ENCODE assay signal across 10 mouse cellular contexts in the genomic region with DNA sequence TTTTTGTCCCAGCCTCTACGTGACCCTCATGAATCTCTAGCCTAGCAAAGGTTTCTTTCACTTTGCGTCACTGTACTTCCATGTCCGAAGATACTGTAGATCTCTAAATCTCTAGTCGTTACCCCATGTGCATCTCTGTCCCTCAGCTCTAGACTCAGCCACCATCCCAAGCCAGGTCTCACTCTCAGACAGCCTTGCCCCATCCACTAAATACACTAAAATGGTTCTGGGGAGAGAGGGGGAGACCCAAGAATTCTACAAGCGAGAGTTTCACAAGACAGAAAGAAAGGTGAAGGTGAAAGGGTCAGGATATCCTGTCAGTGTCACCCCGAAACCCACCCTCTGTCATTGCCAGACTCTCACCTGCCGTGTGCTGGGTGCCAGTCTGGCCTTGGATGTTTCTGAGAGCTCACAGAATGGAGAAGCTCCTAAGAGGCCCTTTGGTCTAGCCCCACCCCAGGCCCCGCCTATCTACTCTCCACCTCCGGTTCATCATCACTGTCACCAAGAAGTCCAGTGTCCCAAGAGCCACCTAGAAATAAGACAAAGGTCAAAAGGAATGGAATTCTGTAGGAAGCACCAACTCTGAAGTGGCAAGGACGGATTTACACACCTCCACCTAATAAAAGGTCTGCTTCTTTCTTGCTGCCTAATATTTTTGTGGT. TPM values are rescaled to one million over a fixed set of nuclear protein-coding genes. Genes with fewer than 3 reads are reported as not detected.
DNase-seq lines count a peak whose midpoint lies in the region; ATAC-seq and TF ChIP-seq lines count a peak whose summit lies in the region.
"Had no signal": no experiment of that assay in that cellular context is flagged by ENCODE, and none has a peak within 500 bp of the region (broad histone marks: within the 10 kb centered on the region; RNA-seq: fewer than 3 reads in every experiment).

Gene Tnfaip8l2 (minus strand): TSS at position 409 of the 665 bp plus-strand sequence.

- no peaks in the 10 kb centered on the region for H3K27me3 ChIP-seq in hindbrain, embryonic 13.5 days
- H3K27me3 ChIP-seq in hindbrain, embryonic 11.5 days (ENCODE audit: control insufficient read depth, insufficient read depth, low read length) = no peaks in the 10 kb centered on the region
- H3K27me3 ChIP-seq in lung, embryonic 14.5 days (ENCODE audit: insufficient read depth, low read length) = no peaks in the 10 kb centered on the region
- no peaks in the 10 kb centered on the region for H3K27me3 ChIP-seq in kidney, embryonic 14.5 days (ENCODE audit: control insufficient read depth, insufficient read depth, low read length)
- H3K27me3 ChIP-seq: embryonic facial prominence, embryonic 15.5 days; limb, embryonic 12.5 days had no signal

- no peak within 1 kb of the TSS for H3K27ac ChIP-seq in hindbrain, embryonic 13.5 days
- H3K27ac ChIP-seq in hindbrain, embryonic 11.5 days (ENCODE audit: low read depth, low read length) = no peak within 1 kb of the TSS
- no peak within 1 kb of the TSS for H3K27ac ChIP-seq in lung, embryonic 14.5 days (ENCODE audit: low read depth)
- H3K27ac ChIP-seq in kidney, embryonic 14.5 days (ENCODE audit: low read depth, low read length) = no peak within 1 kb of the TSS
- H3K27ac ChIP-seq: embryonic facial prominence, embryonic 15.5 days; limb, embryonic 12.5 days had no signal

- H3K9me3 ChIP-seq in hindbrain, embryonic 13.5 days = no peaks in the 10 kb centered on the region
- no peaks in the 10 kb centered on the region for H3K9me3 ChIP-seq in hindbrain, embryonic 11.5 days (ENCODE audit: control insufficient read depth, low read length)
- H3K9me3 ChIP-seq in lung, embryonic 14.5 days (ENCODE audit: low read depth, low read length) = no peaks in the 10 kb centered on the region
- no peaks in the 10 kb centered on the region for H3K9me3 ChIP-seq in kidney, embryonic 14.5 days (ENCODE audit: control insufficient read depth, low read length)
- H3K9me3 ChIP-seq: embryonic facial prominence, embryonic 15.5 days; limb, embryonic 12.5 days had no signal

- WGBS in hindbrain, embryonic 13.5 days = 84% methylated on average over 10 of the region's 10 CpGs
- 85% methylated on average over 10 of the region's 10 CpGs for WGBS in hindbrain, embryonic 11.5 days
- 80% methylated on average over 10 of the region's 10 CpGs for WGBS in lung, embryonic 14.5 days
- 82% methylated on average over 10 of the region's 10 CpGs for WGBS in kidney, embryonic 14.5 days

- TF ChIP-seq CTCF in lung, embryonic 14.5 days (IDR thresholded peaks at IDR 0.05; ENCODE audit: low read depth) = no peak

- no peaks in the 10 kb centered on the region for H3K4me1 ChIP-seq in hindbrain, embryonic 13.5 days (replicated peaks)
- H3K4me1 ChIP-seq in hindbrain, embryonic 11.5 days (replicated peaks; ENCODE audit: control insufficient read depth, insufficient read depth, low read length) = no peaks in the 10 kb centered on the region
- no peaks in the 10 kb centered on the region for H3K4me1 ChIP-seq in lung, embryonic 14.5 days (ENCODE audit: insufficient read depth)
- no peaks in the 10 kb centered on the region for H3K4me1 ChIP-seq in kidney, embryonic 14.5 days (ENCODE audit: control insufficient read depth, insufficient read depth, low read length)
- H3K4me1 ChIP-seq: embryonic facial prominence, embryonic 15.5 days; limb, embryonic 12.5 days had no signal

- 0 out of 2 replicates have a peak, but pooled peaks have one; percentile 41 for ATAC-seq in hindbrain, embryonic 13.5 days (ENCODE audit: low FRiP score)
- no peak for ATAC-seq in hindbrain, embryonic 11.5 days (ENCODE audit: low FRiP score)
- peak; percentile 81 for ATAC-seq in erythroblast, adult 5-6 weeks (replicated peaks; ENCODE audit: low FRiP score, poor library complexity, severe bottlenecking)
- ATAC-seq in lung, embryonic 14.5 days (ENCODE audit: insufficient read depth) = peak; percentile 48; the same call in 1 of the 2 replicates
- no peak for ATAC-seq in kidney, embryonic 14.5 days (ENCODE audit: low FRiP score, low TSS enrichment)

- H3K4me2 ChIP-seq in hindbrain, embryonic 13.5 days = no peak within 1 kb of the TSS
- H3K4me2 ChIP-seq in hindbrain, embryonic 11.5 days (replicated peaks; ENCODE audit: low read depth, low read length) = no peak within 1 kb of the TSS
- H3K4me2 ChIP-seq in lung, embryonic 14.5 days = no peak within 1 kb of the TSS
- no peak within 1 kb of the TSS for H3K4me2 ChIP-seq in kidney, embryonic 14.5 days (replicated peaks; ENCODE audit: low read depth, low read length)
- H3K4me2 ChIP-seq: embryonic facial prominence, embryonic 15.5 days; limb, embryonic 12.5 days had no signal

- peaks cover 29% of the 10 kb centered on the region for H3K36me3 ChIP-seq in hindbrain, embryonic 13.5 days
- H3K36me3 ChIP-seq in hindbrain, embryonic 11.5 days (ENCODE audit: control insufficient read depth, insufficient read depth, low read length) = no peaks in the 10 kb centered on the region
- peaks cover 10% of the 10 kb centered on the region; the same call in 1 of the 2 replicates for H3K36me3 ChIP-seq in lung, embryonic 14.5 days (ENCODE audit: insufficient read depth)
- H3K36me3 ChIP-seq in kidney, embryonic 14.5 days (ENCODE audit: control insufficient read depth, insufficient read depth, low read length) = no peaks in the 10 kb centered on the region; the same call in 1 of the 2 replicates

- H3K4me3 ChIP-seq in hindbrain, embryonic 13.5 days = no peak within 1 kb of the TSS
- H3K4me3 ChIP-seq in hindbrain, embryonic 11.5 days (ENCODE audit: low read depth, low read length) = no peak within 1 kb of the TSS
- H3K4me3 ChIP-seq in lung, embryonic 14.5 days (ENCODE audit: low read depth, low read length) = no peak within 1 kb of the TSS
- H3K4me3 ChIP-seq in kidney, embryonic 14.5 days (ENCODE audit: low read length) = no peak within 1 kb of the TSS
- H3K4me3 ChIP-seq: embryonic facial prominence, embryonic 15.5 days; limb, embryonic 12.5 days had no signal

- no peak for DNase-seq in hindbrain, embryonic 11.5 days (ENCODE audit: low spot score)
- DNase-seq in lung, embryonic 14.5 days = no peak
- DNase-seq in spleen, postnatal 4 days (ENCODE audit: low spot score in 2 of 2) = peak; percentile 73 to 82
- DNase-seq in frontal cortex, postnatal 25 days (ENCODE audit: low spot score in 2 of 2) = no peak
- no peak for DNase-seq in ovary, postnatal 10 days (ENCODE audit: low spot score)

- no peak within 1 kb of the TSS for H3K9ac ChIP-seq in hindbrain, embryonic 13.5 days
- H3K9ac ChIP-seq in hindbrain, embryonic 11.5 days (ENCODE audit: low read depth, low read length) = no peak within 1 kb of the TSS
- H3K9ac ChIP-seq in lung, embryonic 14.5 days = no peak within 1 kb of the TSS
- H3K9ac ChIP-seq in kidney, embryonic 14.5 days (ENCODE audit: low read depth, low read length) = no peak within 1 kb of the TSS
- H3K9ac ChIP-seq: embryonic facial prominence, embryonic 15.5 days; limb, embryonic 12.5 days had no signal

RNA-seq across cellular contexts. Expression of gene Tnfaip8l2, which starts in this region (rescaled TPM):
- 2.8 and 3.1 TPM in 2 replicates for polyA plus RNA-seq in hindbrain, embryonic 13.5 days (2015; fragmentation: Nextera tagmentation; extraction: Ambion mirVana)
- polyA plus RNA-seq in hindbrain, embryonic 11.5 days (2014; fragmentation: Nextera tagmentation; extraction: Ambion mirVana) = 1.7 and 2.1 TPM in 2 replicates
- total RNA-seq in erythroblast, adult 5-6 weeks (2015; ENCODE audit: low replicate concordance) = 10.2 and 17.1 TPM in 2 replicates
- 6.0 and 12.4 TPM in 2 replicates for total RNA-seq in erythroblast, adult 5-6 weeks (2017; ENCODE audit: low replicate concordance)
- 3.2 and 4.2 TPM in 2 replicates for polyA plus RNA-seq in lung, embryonic 14.5 days (2014; fragmentation: Nextera tagmentation; extraction: Ambion mirVana)
- polyA plus RNA-seq in kidney, embryonic 14.5 days (2014; fragmentation: Nextera tagmentation; extraction: Ambion mirVana) = 2.1 TPM in 2 replicates

Comparison
In these comparisons a context has a peak if more than half of its experiments do, and no peak if none do; other contexts are left out.
1. ATAC-seq: peak in hindbrain, embryonic 13.5 days (single experiment), erythroblast, adult 5-6 weeks (single experiment) and lung, embryonic 14.5 days (single experiment); none in hindbrain, embryonic 11.5 days (single experiment) and kidney, embryonic 14.5 days (single experiment).
2. DNase-seq: peak in spleen, postnatal 4 days (2 of 2); none in hindbrain, embryonic 11.5 days (single experiment), lung, embryonic 14.5 days (single experiment), frontal cortex, postnatal 25 days (0 of 2) and ovary, postnatal 10 days (single experiment).